Mouse (Mus musculus): ENCODE data around the gene Naga. TPM values are rescaled to one million over a fixed set of nuclear protein-coding genes. Genes with fewer than 3 reads are reported as not detected.

Gene Naga
- polyA plus RNA-seq, 1 experiment from 2014 or later: 39.1 TPM

GRCm38 (mm10) chr15:82325382-82325781 lies 13.3 kb downstream of the Naga start:
- Histone ChIP-seq H3K9ac (no peak overlapping the region), H3K27ac (no peak overlapping the region), H3K27me3 (no peaks in the 10 kb centered on the region), H3K9me3 (replicated peaks) (no peaks in the 10 kb centered on the region), H3K36me3 (peaks cover 8% of the 10 kb centered on the region; the same call in 1 of the 2 replicates), H3K4me3 (no peak overlapping the region), H3K4me1 (replicated peaks) (no peaks in the 10 kb centered on the region), H3K4me2 (no peak overlapping the region)
- ATAC-seq (replicated peaks; ENCODE audit: insufficient number of reproducible peaks, insufficient read depth, low FRiP score, low read depth): no peak
- 52% methylated on average over 2 of the region's 2 CpGs for whole genome bisulfite sequencing

- no peak for ATAC-seq (replicated peaks; ENCODE audit: insufficient number of reproducible peaks, insufficient read depth, low FRiP score, low read depth)
- Histone ChIP-seq H3K4me2 (no peak overlapping the region), H3K9ac (no peak overlapping the region), H3K36me3 (no peaks in the 10 kb centered on the region), H3K27me3 (no peaks in the 10 kb centered on the region), H3K4me1 (replicated peaks) (no peaks in the 10 kb centered on the region), H3K4me3 (no peak overlapping the region), H3K27ac (no peak overlapping the region), H3K9me3 (replicated peaks) (no peaks in the 10 kb centered on the region)
- 78% methylated on average over 8 of the region's 8 CpGs for WGBS
Measured at GRCm38 (mm10) chr15:82322195-82322594, 16.5 kb downstream of the Naga start.

GRCm38 (mm10) chr15:82319613-82320012 lies 19.1 kb downstream of the Naga start:
- Histone ChIP-seq H3K27ac (no peak overlapping the region), H3K4me1 (replicated peaks) (no peaks in the 10 kb centered on the region), H3K4me3 (no peak overlapping the region), H3K36me3 (no peaks in the 10 kb centered on the region), H3K27me3 (no peaks in the 10 kb centered on the region), H3K9ac (no peak overlapping the region), H3K9me3 (replicated peaks) (no peaks in the 10 kb centered on the region), H3K4me2 (no peak overlapping the region)
- no peak for ATAC-seq (replicated peaks; ENCODE audit: insufficient number of reproducible peaks, insufficient read depth, low FRiP score, low read depth)
- WGBS: 44% methylated on average over 1 of the region's 1 CpGs

- Histone ChIP-seq H3K27me3 (no peaks in the 10 kb centered on the region), H3K9ac (no peak overlapping the region), H3K27ac (no peak overlapping the region), H3K36me3 (no peaks in the 10 kb centered on the region), H3K4me3 (no peak overlapping the region), H3K4me2 (no peak overlapping the region), H3K9me3 (replicated peaks) (no peaks in the 10 kb centered on the region), H3K4me1 (replicated peaks) (no peaks in the 10 kb centered on the region)
- 81% methylated on average over 6 of the region's 6 CpGs for WGBS
- ATAC-seq (replicated peaks; ENCODE audit: insufficient number of reproducible peaks, insufficient read depth, low FRiP score, low read depth): no peak
Measured at GRCm38 (mm10) chr15:82317839-82318238, 20.9 kb downstream of the Naga start.

GRCm38 (mm10) chr15:82308416-82308815 lies 30.3 kb downstream of the Naga start:
- no peaks in the 10 kb centered on the region for H3K4me1 ChIP-seq (replicated peaks)
- no peak for ATAC-seq (replicated peaks; ENCODE audit: insufficient number of reproducible peaks, insufficient read depth, low FRiP score, low read depth)
- 76% methylated on average over 3 of the region's 3 CpGs for WGBS

GRCm38 (mm10) chr15:82307107-82307506 lies 31.6 kb downstream of the Naga start:
- no peaks in the 10 kb centered on the region for H3K36me3 ChIP-seq
- no peaks in the 10 kb centered on the region for H3K27me3 ChIP-seq
- no peaks in the 10 kb centered on the region for H3K9me3 ChIP-seq (replicated peaks)
- ATAC-seq (replicated peaks; ENCODE audit: insufficient number of reproducible peaks, insufficient read depth, low FRiP score, low read depth): no peak
- no peak overlapping the region for H3K4me2 ChIP-seq
- WGBS: 77% methylated on average over 3 of the region's 3 CpGs
- no peak overlapping the region for H3K4me3 ChIP-seq
- H3K9ac ChIP-seq: no peak overlapping the region
- H3K27ac ChIP-seq: no peak overlapping the region
- H3K4me1 ChIP-seq (replicated peaks): no peaks in the 10 kb centered on the region

More at GRCm38 (mm10) chr15:82308416-82308815, 30.3 kb downstream of the Naga start:
- Histone ChIP-seq H3K4me3 (no peak overlapping the region), H3K4me2 (no peak overlapping the region), H3K27ac (no peak overlapping the region), H3K9ac (no peak overlapping the region), H3K9me3 (replicated peaks) (no peaks in the 10 kb centered on the region), H3K27me3 (no peaks in the 10 kb centered on the region), H3K36me3 (no peaks in the 10 kb centered on the region)

GRCm38 (mm10) chr15:82298764-82299561 lies 39.8 kb downstream of the Naga start, which contains the start of gene Wbp2nl:
Gene Wbp2nl, plus strand, starts transcription at chr15:82298954.
- ATAC-seq (replicated peaks; ENCODE audit: insufficient number of reproducible peaks, insufficient read depth, low FRiP score, low read depth): no peak

GRCm38 (mm10) chr15:82294059-82294458 lies 44.7 kb downstream of the Naga start:
- no peak overlapping the region for H3K4me3 ChIP-seq
- no peaks in the 10 kb centered on the region for H3K36me3 ChIP-seq
- H3K9me3 ChIP-seq (replicated peaks): no peaks in the 10 kb centered on the region
- no peak for ATAC-seq (replicated peaks; ENCODE audit: insufficient number of reproducible peaks, insufficient read depth, low FRiP score, low read depth)
- 46% methylated on average over 8 of the region's 8 CpGs for WGBS
- no peak overlapping the region for H3K9ac ChIP-seq
- no peaks in the 10 kb centered on the region for H3K27me3 ChIP-seq
- peaks cover 18% of the 10 kb centered on the region for H3K4me1 ChIP-seq (replicated peaks)
- no peak overlapping the region for H3K4me2 ChIP-seq
- no peak overlapping the region for H3K27ac ChIP-seq

More at GRCm38 (mm10) chr15:82298764-82299561, 39.8 kb downstream of the Naga start, which contains the start of gene Wbp2nl:
- Histone ChIP-seq H3K4me1 (replicated peaks) (peaks cover 8% of the 10 kb centered on the region; the same call in 1 of the 2 replicates), H3K27me3 (no peaks in the 10 kb centered on the region), H3K4me2 (peak within 1 kb of the TSS; percentile 46), H3K27ac (no peak within 1 kb of the TSS), H3K36me3 (no peaks in the 10 kb centered on the region), H3K9ac (no peak within 1 kb of the TSS), H3K9me3 (replicated peaks) (no peaks in the 10 kb centered on the region), H3K4me3 (peak within 1 kb of the TSS; percentile 14; the same call in 1 of the 2 replicates)
- 49% methylated on average over 39 of the region's 39 CpGs for WGBS

GRCm38 (mm10) chr15:82293271-82293711 lies 45.4 kb downstream of the Naga start:
- Histone ChIP-seq H3K4me1 (replicated peaks) (peaks cover 14% of the 10 kb centered on the region), H3K27ac (no peak overlapping the region), H3K9ac (no peak overlapping the region), H3K27me3 (no peaks in the 10 kb centered on the region), H3K9me3 (replicated peaks) (no peaks in the 10 kb centered on the region), H3K4me2 (peak overlapping the region; percentile 49), H3K4me3 (0 out of 2 replicates have a peak overlapping the region, but pooled peaks have one; percentile 7), H3K36me3 (no peaks in the 10 kb centered on the region)
- ATAC-seq (replicated peaks; ENCODE audit: insufficient number of reproducible peaks, insufficient read depth, low FRiP score, low read depth): 0 out of 2 replicates have a peak, but pooled peaks have one; percentile 35
- 11% methylated on average over 7 of the region's 7 CpGs for WGBS

GRCm38 (mm10) chr15:82292851-82293250 lies 45.9 kb downstream of the Naga start:
- peak; percentile 14; the same call in 1 of the 2 replicates for ATAC-seq (replicated peaks; ENCODE audit: insufficient number of reproducible peaks, insufficient read depth, low FRiP score, low read depth)
- Histone ChIP-seq H3K4me1 (replicated peaks) (peaks cover 14% of the 10 kb centered on the region), H3K4me2 (peak overlapping the region; percentile 49), H3K9ac (no peak overlapping the region), H3K27me3 (no peaks in the 10 kb centered on the region), H3K4me3 (no peak overlapping the region), H3K36me3 (no peaks in the 10 kb centered on the region), H3K27ac (no peak overlapping the region), H3K9me3 (replicated peaks) (no peaks in the 10 kb centered on the region)
- WGBS: 21% methylated on average over 5 of the region's 5 CpGs

- Histone ChIP-seq H3K27ac (no peak overlapping the region), H3K4me2 (no peak overlapping the region), H3K27me3 (no peaks in the 10 kb centered on the region), H3K9ac (no peak overlapping the region), H3K36me3 (no peaks in the 10 kb centered on the region), H3K4me3 (no peak overlapping the region), H3K9me3 (replicated peaks) (no peaks in the 10 kb centered on the region), H3K4me1 (replicated peaks) (peaks cover 14% of the 10 kb centered on the region)
- no peak for ATAC-seq (replicated peaks; ENCODE audit: insufficient number of reproducible peaks, insufficient read depth, low FRiP score, low read depth)
- 76% methylated on average over 7 of the region's 7 CpGs for WGBS
Measured at GRCm38 (mm10) chr15:82290252-82290651, 48.5 kb downstream of the Naga start.
